Mouse (Mus musculus) stomach, postnatal 0 days (tissue): Measurements from ENCODE around the gene Gm42372.

Experiments used
- CTCF ChIP-seq: IDR thresholded peaks from 2 replicates; pipeline ENCODE4 v1.5.1; 2016; ENCODE audit warnings: antibody characterized with exemption, low read depth, mild to moderate bottlenecking, moderate library complexity
- EP300 ChIP-seq: optimal IDR thresholded peaks from 2 replicates; pipeline ENCODE3; 2016; ENCODE audit warnings: antibody characterized with exemption

DNA sequence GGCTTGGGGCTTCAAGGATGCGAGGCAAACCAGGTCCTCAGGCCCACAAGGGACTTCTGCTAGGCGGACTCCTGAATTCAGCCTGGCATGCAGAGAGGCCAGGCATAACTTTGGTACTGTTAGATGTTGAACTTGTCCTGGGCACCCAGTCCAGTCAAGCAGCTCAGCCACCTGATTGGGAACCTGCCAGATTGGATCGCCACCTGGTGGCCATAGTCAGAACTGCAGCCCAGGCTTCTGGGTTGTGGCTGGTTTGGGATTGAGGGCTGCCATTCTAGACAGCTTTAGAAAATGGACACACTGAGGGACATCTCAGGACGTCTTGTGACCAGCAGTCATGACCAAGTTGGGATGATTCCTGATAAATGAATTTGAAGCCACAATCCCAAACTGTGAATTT lies 16.8 kb downstream of the Gm42372 start:
- TF ChIP-seq CTCF = peak; percentile 98
- no peak for TF ChIP-seq EP300
